Mouse (Mus musculus): ENCODE data around the gene 4930590J08Rik. TPM values are rescaled to one million over a fixed set of nuclear protein-coding genes. Genes with fewer than 3 reads are reported as not detected.

Gene 4930590J08Rik
- polyA plus RNA-seq, 2 experiments from 2014 or later: 0.20 to 1.1 TPM

DNA sequence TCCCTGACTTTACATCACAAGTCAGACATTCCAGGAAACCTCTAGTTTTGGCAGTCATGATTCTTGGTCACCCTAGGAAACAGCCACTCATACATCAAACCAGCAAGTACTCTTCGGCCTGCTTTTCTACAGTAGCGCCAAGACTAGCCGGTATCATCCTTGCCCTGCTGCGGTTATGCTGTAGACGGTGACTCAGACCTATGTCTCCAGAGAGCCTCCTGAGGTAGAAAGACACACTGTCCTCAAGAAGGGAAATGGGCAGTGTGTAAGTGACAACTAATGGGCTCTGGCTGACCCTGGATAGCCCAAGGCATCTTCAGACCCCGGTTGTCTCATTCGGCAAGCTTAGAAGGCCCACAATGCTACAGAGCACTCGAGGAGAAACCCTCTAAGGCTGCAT is 62.5 kb downstream of the 4930590J08Rik start:
- ATAC-seq: no peak

- no peak for ATAC-seq
Measured at GRCm38 (mm10) chr6:91966006-91966405, 63.4 kb downstream of the 4930590J08Rik start.

DNA sequence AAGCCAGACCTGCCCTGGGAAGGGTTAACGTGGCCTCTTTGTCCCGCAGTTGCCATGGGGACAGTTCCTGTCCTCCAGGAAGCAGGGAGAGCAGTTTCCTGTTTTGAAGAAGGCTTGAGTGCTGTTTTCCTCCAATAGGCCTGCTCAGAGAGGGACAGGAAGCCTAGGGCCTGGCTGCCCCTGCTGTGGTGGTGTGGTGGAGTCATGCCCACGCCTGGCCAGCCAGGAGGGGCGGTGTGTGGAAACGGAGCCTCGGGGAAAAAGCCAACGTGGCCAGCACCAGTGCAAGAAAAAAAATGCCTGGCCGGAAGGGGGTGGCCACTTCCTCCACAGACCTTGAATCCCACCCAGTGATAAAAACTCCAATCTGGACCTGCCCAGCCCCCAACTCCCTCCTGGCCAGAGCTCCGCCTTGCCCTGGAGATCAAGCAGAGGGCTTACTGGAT is 69.6 kb downstream of the 4930590J08Rik start:
- no peak for ATAC-seq

GRCm38 (mm10) chr6:91973972-91974371 is 71.4 kb downstream of the 4930590J08Rik start:
- ATAC-seq: no peak

- no peak for ATAC-seq
Measured at GRCm38 (mm10) chr6:91978371-91979300, 76.0 kb downstream of the 4930590J08Rik start, which contains the start of gene Fgd5. TSS of gene Fgd5 (plus strand) at chr6:91978878.

DNA sequence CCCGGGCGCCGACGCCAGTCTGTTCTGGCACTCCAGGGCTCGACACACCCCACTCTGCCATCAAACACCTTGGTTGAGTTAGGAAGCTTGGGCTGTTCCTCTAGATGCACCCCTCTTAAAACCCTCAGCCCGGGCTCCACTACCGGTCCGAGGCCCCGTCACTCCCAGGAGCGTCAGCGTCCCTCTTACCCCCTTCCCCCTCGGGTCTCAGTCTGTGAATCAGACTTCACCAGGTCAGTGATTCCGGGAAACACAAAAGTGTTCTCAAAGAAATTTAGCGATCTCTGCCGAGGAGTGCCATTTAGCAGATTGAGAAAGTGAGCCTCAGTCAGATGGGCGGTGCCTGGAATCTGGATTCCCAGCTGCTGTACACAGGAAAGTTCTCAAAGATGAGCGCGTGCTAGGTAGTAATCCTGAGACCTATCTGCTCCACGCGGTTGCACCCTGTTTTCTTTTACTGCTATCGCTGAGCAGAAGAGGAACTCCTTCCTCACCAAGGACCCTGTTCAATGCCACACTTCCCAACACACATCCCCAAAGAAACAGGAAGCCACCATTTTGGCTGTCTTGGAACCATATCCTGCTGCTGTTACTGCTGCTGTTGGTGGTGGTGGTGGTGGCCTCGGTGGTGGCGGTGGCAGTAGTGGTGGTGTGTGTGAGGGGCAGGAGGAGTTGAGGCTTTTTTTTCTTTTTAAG is 76.8 kb downstream of the 4930590J08Rik start:
- no peak for ATAC-seq

DNA sequence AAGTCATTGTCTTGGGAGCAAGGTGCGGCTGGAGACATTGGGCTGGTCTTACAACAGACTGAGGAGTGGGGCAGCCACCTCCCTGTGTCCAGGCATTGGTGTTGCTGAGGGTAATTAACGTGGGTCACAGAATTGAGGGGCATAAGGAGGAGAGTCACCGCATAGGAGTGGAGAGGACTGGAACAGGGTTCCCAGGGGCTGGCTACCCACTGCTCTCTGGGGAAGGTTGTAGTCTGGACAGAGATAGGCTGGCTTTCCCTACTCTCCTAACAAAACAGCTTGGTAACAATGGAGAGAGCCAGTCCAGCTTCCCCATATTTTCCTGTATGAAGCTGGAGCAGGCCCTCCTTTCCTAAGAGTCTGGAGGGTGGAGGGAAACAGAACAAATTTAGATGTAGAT is 77.4 kb downstream of the 4930590J08Rik start:
- no peak for ATAC-seq

- ATAC-seq: no peak
Measured at GRCm38 (mm10) chr6:91990101-91990500, 87.5 kb downstream of the 4930590J08Rik start.

DNA sequence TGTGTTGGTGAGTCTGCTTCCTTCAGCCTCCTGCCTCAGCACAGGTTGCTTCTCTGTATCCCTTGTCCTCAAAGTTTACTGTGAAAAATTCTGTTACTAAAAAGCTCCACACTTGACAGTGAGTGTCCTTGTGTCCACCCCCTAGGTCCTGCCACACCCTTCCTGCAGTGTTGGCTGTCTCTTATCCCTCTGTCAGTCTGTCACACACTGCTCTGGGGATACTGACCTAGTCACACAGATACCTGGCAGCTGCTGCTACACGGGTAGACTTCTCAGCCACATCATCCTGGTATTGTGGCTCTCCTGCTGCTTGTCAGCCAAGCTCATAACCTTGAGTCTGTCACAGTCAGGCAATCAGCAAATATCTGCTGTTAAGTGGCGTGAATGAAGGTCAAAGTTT is 90.2 kb downstream of the 4930590J08Rik start:
- no peak for ATAC-seq

GRCm38 (mm10) chr6:91993795-91994505 is 91.3 kb downstream of the 4930590J08Rik start:
- ATAC-seq: no peak

DNA sequence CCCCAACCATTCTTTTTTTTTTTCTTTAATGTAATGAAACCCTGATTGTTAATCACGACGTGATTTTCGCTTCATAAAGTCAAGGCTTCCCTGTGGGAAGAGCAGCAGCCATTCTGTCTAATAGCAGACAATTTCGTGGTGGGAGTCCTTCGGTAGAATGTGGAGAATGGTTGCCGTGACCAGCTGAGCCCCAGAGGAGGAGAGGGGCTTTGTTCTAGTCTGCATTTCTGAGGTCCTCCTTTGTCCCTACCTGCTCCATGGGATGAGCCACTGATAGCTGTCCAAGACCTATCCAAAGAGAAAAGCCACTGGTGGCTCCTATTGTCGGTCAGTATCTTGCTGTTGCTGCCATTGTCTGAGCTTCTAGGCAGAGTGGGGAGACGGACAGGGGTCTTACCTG is 93.5 kb downstream of the 4930590J08Rik start:
- no peak for ATAC-seq

Other genes starting within 250 kb of the 4930590J08Rik start
- gene Slc6a6, start 218.8 kb upstream of the 4930590J08Rik start, polyA plus RNA-seq (2017; shearing (Covaris generic)): 10 to 100 TPM; 43.3 to 45.1 TPM
- under 1 TPM; 0.29 to 0.30 TPM for gene Grip2, start 75.6 kb upstream of the 4930590J08Rik start, polyA plus RNA-seq (2017; shearing (Covaris generic))
- 10 to 100 TPM; 37.9 to 54.0 TPM for gene Ccdc174, start 24.8 kb upstream of the 4930590J08Rik start, polyA plus RNA-seq (2017; shearing (Covaris generic))
- gene Fgd5, start 76.1 kb downstream of the 4930590J08Rik start, polyA plus RNA-seq (2017; shearing (Covaris generic)): under 1 TPM in 1 of 2 experiments, not detected in 1; 0.08 TPM
- gene Nr2c2, start 188.6 kb downstream of the 4930590J08Rik start, polyA plus RNA-seq (2017; shearing (Covaris generic)): 10 to 100 TPM; 75.5 to 86.4 TPM